Mouse (Mus musculus) kidney, adult 2 months (tissue): ENCODE data around the gene Gngt2.

Source experiments
- CTCF ChIP-seq: fragments of 200-500 bp; conservative IDR thresholded peaks from 2 replicates; pipeline ENCODE4 v1.5.1; 2011; ENCODE audit warnings: low read depth, mild to moderate bottlenecking, control low read depth, low read length, moderate library complexity, mixed read lengths; ENCODE audit not compliant: insufficient read depth, insufficient read length
- POLR2A ChIP-seq: fragments of 200-500 bp; IDR thresholded peaks from one replicate; pipeline ENCODE4 v1.6.1; 2011; ENCODE audit warnings: low read depth, low read length, control low read depth

DNA sequence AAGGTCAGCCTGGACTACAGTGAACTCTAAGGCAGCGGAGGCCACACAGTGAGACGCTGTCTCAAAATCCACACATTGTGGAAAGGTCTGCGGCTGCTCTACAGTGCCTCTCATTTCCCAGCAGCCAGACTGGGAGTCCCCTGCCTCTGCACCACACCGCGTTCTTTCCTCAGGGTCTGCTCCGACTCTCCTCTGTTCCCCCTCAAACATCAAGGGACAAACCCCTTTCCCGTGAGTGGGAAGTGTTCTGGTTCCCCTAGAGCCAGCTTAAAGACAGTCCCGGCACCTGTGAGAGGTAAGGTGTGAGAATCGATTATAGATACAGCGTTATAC is 4.4 kb downstream of the Gngt2 start:
- TF ChIP-seq CTCF = no peak
- TF ChIP-seq POLR2A = no peak
